Mouse (Mus musculus) embryonic fibroblast, embryonic 13.5 days (primary cell): ENCODE data around the gene Rnf141. TPM values are rescaled to one million over a fixed set of nuclear protein-coding genes. Genes with fewer than 3 reads are reported as not detected.

ENCODE experiments used
- H3K27ac ChIP-seq: 2 replicates; pipeline ENCODE4 v1.5.1; 2012; ENCODE audit warnings: low read length, control low read depth, inconsistent platforms; ENCODE audit not compliant: insufficient read depth
- H3K4me1 ChIP-seq: 2 replicates; pipeline ENCODE4 v1.6.1; 2011; ENCODE audit warnings: low read length; ENCODE audit not compliant: control insufficient read depth, insufficient read depth
- H3K4me3 ChIP-seq: 2 replicates; pipeline ENCODE4 v1.5.1; 2011; ENCODE audit warnings: mild to moderate bottlenecking, control low read depth, low read length; ENCODE audit not compliant: insufficient read depth
- CTCF ChIP-seq: IDR thresholded peaks from 2 replicates; pipeline ENCODE4 v1.5.1; 2011; ENCODE audit warnings: mild to moderate bottlenecking, control low read depth, low read length, moderate library complexity, borderline replicate concordance; ENCODE audit not compliant: insufficient read depth
- POLR2A ChIP-seq: IDR thresholded peaks from 2 replicates; pipeline ENCODE4 v1.6.1; 2011; ENCODE audit warnings: low read depth, mild to moderate bottlenecking, control low read depth, low read length, moderate library complexity
- polyA plus RNA-seq: library from polyadenylated mRNA; stranded (reverse); fragments of >200 nt; gene quantifications from 2 replicates; pipeline ENCODE4 v1.2.4, GENCODE M21; 2011; ENCODE audit warnings: low read depth; ENCODE audit not compliant: missing spikeins, insufficient read length

Rnf141 gene
- polyA plus RNA-seq, 1 experiment = 36.1 TPM

DNA sequence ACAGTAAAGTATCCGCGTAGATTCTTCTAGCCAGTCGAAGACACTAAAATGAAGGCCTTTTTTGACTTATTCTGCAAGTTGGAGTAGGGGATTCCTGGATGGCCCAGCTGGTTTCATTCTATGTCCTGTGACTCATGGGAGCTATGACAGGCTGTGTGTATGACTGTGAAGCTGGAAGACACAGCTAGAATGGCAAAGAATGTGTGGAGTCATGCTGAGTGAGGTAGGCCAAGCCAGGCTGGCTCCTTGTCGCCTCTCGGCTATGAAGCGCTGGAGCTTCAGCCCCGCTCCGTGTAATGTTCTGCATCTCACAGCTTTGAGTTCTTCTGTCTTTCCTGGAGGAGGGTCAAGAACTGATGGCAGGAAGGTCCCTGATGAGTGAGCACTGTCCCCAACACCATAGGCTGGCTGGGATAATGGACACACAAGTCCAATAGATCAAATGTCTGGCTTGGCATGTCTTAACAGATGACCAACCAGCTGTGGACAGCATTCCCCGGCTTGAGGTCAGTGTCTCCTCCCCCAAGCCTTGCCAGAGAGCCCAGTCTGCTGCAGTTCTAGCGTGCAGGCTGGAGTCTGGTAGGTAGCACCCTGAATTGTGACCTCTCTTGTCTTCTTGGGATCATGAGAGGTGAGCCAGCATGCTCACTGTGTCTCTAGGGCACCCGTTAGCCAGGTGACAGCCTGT, 46.4 kb downstream of the Rnf141 start:
- Histone ChIP-seq H3K4me1 (peaks cover 19% of the 10 kb centered on the region), H3K27ac (peak overlapping the region; percentile 57), H3K4me3 (no peak overlapping the region)
- TF ChIP-seq POLR2A (no peak), CTCF (no peak)

DNA sequence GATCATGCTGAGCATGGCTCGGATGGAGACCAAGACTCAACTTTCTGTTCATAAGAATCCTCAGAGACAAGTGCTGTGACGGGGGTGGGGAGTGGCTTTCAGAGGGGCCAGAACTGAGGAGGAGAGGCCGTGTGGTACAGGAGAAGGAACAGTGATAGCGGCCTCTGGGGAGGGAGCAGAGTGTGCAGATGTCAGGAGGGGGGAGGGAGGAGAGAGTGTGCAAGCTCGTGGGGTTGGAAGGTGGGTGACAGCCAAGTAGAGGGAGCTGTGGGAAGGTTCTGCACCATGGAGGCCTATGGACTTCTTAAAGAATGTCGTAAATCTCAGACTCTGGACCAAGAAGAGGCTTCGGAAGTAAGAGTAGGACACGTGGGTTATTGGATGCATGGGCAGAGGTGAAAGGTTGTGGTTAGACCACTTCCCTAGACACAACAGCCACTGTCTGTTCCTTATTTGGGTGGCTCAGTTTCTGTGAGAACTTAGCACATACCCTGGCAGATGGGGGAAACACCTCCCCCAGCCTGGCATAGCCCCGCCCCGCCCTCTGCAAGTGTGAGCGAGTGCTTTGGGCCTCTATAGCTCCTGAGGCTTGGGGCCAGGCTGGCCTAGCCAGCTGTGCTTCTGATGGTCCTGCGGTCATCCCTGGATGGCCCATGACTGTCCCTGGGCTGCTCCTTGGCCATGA, 47.7 kb downstream of the Rnf141 start:
- peak overlapping the region; percentile 57; the same call in 1 of the 2 replicates for H3K27ac ChIP-seq
- TF ChIP-seq POLR2A = no peak
- TF ChIP-seq CTCF = no peak
- no peak overlapping the region for H3K4me3 ChIP-seq
- peaks cover 19% of the 10 kb centered on the region for H3K4me1 ChIP-seq

DNA sequence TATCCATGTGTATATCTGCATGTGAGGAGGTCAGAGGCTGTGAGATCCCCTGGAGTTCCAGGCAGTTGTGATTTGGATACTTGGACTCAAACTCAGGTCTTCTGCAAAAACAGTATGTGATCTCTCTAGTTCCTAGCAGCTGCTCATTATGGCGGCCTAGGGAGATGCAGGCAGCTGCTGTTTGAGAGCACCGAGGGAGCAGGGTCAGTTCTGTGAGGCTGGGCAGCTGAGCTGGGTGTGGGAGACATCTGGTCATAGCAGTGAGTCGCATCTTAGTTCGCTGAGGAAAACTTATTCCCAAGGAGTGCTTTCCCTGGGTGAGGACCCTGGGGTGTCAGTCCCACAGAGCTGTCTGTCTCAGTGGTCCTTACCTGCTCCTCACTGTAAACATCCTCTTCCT, 49.5 kb downstream of the Rnf141 start:
- no peak for TF ChIP-seq CTCF
- no peak for TF ChIP-seq POLR2A
- Histone ChIP-seq H3K27ac (no peak overlapping the region), H3K4me1 (peaks cover 19% of the 10 kb centered on the region), H3K4me3 (no peak overlapping the region)

DNA sequence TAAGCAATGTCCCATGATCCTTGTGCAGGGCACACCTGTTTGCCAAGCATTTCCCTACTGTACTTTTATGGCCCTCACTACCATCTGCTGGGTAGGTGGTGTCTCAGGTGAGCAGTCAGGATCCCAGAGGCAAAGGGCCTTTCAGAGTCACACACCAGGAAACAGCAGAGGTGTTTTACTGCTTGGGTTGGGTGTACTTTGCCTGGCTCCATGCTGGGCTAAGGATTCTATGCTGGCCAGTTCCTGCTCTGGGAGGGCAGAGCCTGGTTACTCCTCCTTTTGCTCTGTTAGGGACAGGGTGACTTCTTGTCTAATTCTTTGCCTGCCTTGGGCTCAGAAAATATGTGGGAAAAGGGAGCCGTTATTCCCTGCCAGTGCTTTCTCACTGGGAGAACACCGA, 51.4 kb downstream of the Rnf141 start:
- TF ChIP-seq POLR2A = no peak
- TF ChIP-seq CTCF = no peak
- Histone ChIP-seq H3K4me3 (no peak overlapping the region), H3K27ac (no peak overlapping the region), H3K4me1 (peaks cover 17% of the 10 kb centered on the region)

DNA sequence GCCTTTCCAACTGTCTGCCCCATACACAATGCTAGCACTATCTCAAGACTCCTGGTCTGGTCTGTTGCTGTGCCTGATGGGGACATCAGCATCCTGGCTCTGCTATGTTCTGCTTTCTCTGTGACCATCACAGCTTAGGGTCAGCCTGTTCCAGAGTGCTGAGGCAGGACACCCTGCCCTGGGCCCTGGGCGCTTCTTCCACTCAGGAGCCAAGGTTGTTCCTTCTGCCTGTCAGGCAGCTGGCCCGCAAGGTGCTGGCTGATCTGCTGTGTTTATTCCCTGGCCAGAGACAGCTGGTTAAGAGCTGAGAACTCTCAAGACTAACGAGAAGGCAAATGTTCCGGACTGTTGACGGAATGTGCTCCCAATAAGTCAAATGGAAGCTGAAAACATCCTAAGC, 52.1 kb downstream of the Rnf141 start:
- Histone ChIP-seq H3K27ac (no peak overlapping the region), H3K4me1 (peaks cover 18% of the 10 kb centered on the region), H3K4me3 (no peak overlapping the region)
- no peak for TF ChIP-seq POLR2A
- no peak for TF ChIP-seq CTCF

DNA sequence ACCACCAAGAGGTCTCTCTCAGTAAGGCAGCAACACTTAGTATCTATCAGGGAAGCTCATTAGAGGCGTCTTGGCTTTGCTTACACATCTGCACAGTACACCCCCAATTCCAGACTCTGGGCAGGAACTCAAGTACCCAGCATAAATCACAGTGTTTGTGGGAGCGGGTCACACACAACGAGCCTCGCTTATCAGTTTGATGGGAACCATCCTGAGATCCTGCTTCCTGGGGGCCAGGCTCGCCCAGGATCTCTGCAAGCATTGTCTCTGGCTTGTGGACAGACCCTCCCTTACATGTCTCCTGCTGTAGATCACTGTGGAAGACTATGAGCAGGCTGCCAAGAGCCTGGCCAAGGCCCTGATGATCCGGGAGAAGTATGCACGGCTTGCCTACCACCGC, 53.4 kb downstream of the Rnf141 start:
- peaks cover 23% of the 10 kb centered on the region for H3K4me1 ChIP-seq
- H3K4me3 ChIP-seq = no peak overlapping the region
- TF ChIP-seq CTCF = no peak
- no peak for TF ChIP-seq POLR2A
- H3K27ac ChIP-seq = no peak overlapping the region

DNA sequence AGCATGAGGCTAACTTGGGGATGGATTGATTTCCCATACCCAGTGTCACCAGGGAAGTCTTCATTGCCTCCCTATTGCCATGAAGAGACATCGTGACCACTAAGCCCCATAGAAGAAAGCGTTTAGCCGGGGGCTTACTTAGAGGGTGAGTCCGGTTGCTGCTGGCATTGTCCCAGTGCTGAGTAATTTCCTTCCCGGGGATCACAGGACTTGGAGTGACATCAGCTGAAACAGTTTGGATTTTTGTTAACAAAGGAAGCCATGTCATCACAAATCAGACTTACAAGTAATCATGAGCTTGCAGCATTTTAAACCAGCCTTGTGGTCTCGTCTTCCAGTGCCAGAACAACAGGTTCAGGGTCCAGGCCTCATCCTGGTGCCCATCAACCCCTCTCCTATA, 56.9 kb downstream of the Rnf141 start:
- peak overlapping the region; percentile 49; the same call in 1 of the 2 replicates for H3K27ac ChIP-seq
- TF ChIP-seq CTCF = no peak
- H3K4me1 ChIP-seq = peaks cover 29% of the 10 kb centered on the region
- H3K4me3 ChIP-seq = no peak overlapping the region

DNA sequence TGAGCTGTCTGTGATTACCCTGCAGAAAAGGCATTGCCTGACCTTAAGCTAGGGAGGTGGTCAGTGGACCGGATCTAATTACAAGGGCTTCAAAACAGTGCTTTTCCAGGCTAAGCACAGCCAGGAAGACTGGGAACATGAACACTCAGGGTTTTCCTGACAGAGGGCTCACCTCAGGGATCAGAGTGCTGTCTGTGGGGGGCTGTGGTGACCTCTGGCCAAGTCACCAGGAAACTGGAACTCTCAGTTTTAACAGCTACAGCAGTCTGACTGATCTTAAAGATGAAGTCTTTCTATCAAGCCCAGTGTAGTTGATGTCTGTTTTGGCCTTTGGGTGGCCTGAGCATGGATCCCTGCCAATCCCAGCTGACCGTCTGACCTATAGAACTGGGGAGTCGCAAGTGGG, 58.5 kb downstream of the Rnf141 start:
- peaks cover 38% of the 10 kb centered on the region for H3K4me1 ChIP-seq
- no peak for TF ChIP-seq POLR2A
- no peak for TF ChIP-seq CTCF
- no peak overlapping the region for H3K4me3 ChIP-seq
- peak overlapping the region; percentile 29; the same call in 1 of the 2 replicates for H3K27ac ChIP-seq

DNA sequence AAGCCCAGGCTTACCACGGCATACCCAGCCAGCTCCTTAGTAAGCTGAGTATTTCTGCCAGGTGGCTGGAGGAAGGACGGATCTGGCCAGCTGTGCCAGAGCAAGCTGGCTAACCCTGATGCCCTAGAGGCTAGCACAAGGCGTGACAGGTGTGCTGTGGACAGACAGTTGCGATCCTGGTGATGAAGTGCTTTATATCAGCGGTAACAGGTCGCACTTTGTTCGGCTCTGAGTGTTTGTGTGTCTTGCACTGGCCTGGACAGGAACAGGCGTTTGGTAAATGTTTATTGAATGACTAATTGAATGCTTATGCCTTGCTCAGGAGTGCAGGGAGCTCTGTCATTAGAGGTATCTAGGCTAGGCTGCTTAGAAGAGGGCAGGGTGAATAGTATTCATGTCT, 59.3 kb downstream of the Rnf141 start:
- Histone ChIP-seq H3K4me3 (no peak overlapping the region), H3K27ac (peak overlapping the region; percentile 29; the same call in 1 of the 2 replicates), H3K4me1 (peaks cover 44% of the 10 kb centered on the region)
- TF ChIP-seq CTCF (no peak), POLR2A (no peak)

DNA sequence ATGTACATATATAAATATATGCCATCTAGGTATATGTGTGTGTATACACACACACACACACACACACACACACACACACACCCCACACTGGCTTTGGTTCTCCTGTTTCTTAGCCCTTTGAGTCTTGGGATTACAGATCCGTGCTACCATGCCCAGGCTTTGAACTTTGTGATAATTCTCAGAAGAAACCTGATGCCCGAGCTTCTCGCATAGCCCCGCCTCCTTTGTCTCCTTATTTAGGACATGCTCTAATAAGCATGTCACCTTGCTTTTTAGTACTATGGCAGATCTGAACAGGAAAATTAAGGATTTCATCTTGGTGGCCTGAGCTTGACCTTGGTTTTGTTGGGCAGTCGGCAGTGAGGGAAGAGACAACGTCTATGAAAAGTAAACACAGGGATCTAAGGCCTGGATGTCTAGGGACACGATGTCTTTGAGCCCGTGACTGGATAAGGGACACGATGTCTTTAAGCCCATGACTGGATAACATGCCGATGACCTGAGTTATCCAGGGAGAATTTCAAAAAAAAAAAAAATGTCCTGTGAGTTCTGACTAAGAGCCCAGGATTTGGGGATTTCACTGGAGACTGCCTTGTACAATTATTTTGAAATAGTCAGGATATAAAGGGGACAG, 61.3 kb downstream of the Rnf141 start:
- peaks cover 44% of the 10 kb centered on the region for H3K4me1 ChIP-seq
- H3K27ac ChIP-seq = peak overlapping the region; percentile 66
- no peak overlapping the region for H3K4me3 ChIP-seq
- TF ChIP-seq CTCF (no peak), POLR2A (no peak)
